Comparison of ENCODE assay signal across 1 mouse cellular context in the genomic region with DNA sequence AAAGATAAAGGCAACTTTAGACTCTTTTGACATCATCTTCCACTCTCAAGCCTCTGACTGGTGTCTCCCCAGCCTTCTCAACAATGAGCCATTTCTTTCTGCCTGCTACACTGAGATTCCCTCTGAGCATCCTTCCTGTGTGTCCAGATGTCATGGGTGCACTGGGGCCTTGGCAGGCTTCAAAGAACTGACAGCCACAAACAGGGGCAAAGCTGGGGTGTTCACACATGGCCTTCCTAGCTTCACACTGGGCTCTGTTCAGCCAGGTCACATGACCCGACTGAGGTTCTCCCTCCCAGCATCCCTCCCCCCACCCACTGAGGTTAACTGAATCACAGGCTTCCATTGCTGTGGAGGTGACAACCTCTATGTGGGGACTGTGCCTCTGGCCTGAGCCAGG.
TF ChIP-seq lines count a peak whose summit lies in the region.

No protein-coding gene starts in this region.

TF ChIP-seq in MEL, 35 proteins besides CTCF, POLR2A, EP300 and RAD21:
- TF ChIP-seq USF1 (IDR thresholded peaks at IDR 0.05; ENCODE audit: low read depth, low read length) = 0 out of 2 replicates have a peak, but pooled peaks have one; percentile 26
- TF ChIP-seq CHD1 (IDR thresholded peaks at IDR 0.05; ENCODE audit: low read depth, low read length) = no peak
